Mouse (Mus musculus) ES-E14 (cell line): ENCODE results near the gene Arhgef6.

Source experiments
- CHD2 ChIP-seq: IDR thresholded peaks from 2 replicates; pipeline ENCODE4 v1.6.1; 2014; ENCODE audit warnings: mild to moderate bottlenecking, low read depth, low read length, inconsistent platforms
- HCFC1 ChIP-seq: IDR thresholded peaks from 2 replicates; pipeline ENCODE4 v1.6.1; 2012; ENCODE audit warnings: low read length, inconsistent platforms, borderline replicate concordance; ENCODE audit not compliant: insufficient read depth
- MAFK ChIP-seq: IDR thresholded peaks from 2 replicates; pipeline ENCODE4 v1.6.1; 2014; ENCODE audit warnings: mild to moderate bottlenecking, low read depth, low read length, inconsistent platforms; ENCODE audit not compliant: insufficient read depth

- TF ChIP-seq MAFK, result no peak
- no peak for TF ChIP-seq CHD2
- no peak for TF ChIP-seq HCFC1
Observed at GRCm38 (mm10) chrX:57374029-57374428, 35.5 kb upstream of the Arhgef6 start.
